Mouse (Mus musculus): Measurements from ENCODE around the gene Eng. TPM values are rescaled to one million over a fixed set of nuclear protein-coding genes. Genes with fewer than 3 reads are reported as not detected.

Eng gene
- polyA plus RNA-seq, 1 experiment from 2014 or later: 23.8 TPM

DNA sequence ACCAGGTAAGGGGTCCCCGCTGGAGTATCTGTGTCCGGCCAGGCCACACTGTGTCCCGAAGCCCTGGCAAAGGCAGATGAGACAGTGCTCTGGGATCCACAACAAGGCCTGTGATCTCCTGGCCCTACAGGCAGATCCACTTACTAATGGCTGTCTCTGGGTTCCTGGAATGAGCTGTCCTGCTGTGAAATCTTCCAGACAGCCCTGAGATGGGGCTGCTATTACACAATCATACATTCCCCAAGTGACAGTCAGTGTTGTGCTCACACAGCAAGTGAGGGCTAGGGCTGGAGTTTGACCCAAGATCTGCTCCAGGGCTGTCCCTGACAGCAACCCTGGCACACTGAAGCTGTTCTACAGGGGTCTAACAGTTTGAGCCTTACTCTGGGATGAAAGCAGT lies 39.4 kb downstream of the Eng start:
- no peaks in the 10 kb centered on the region for H3K9me3 ChIP-seq (ENCODE audit: control insufficient read depth, low read length)
- 97% methylated on average over 3 of the region's 3 CpGs for WGBS
- no peak for DNase-seq
- no peak overlapping the region for H3K27ac ChIP-seq (replicated peaks; ENCODE audit: low read depth, low read length)
- no peak overlapping the region for H3K9ac ChIP-seq (replicated peaks; ENCODE audit: low read length)
- H3K4me2 ChIP-seq (ENCODE audit: low read length): no peak overlapping the region
- ATAC-seq (ENCODE audit: low FRiP score, low TSS enrichment): no peak
- peaks cover 57% of the 10 kb centered on the region for H3K36me3 ChIP-seq (ENCODE audit: control insufficient read depth, insufficient read depth, low read length)
- H3K4me1 ChIP-seq (ENCODE audit: control insufficient read depth, insufficient read depth, low read length): no peaks in the 10 kb centered on the region
- no peak overlapping the region for H3K4me3 ChIP-seq (replicated peaks; ENCODE audit: low read depth, low read length)
- H3K27me3 ChIP-seq (ENCODE audit: control insufficient read depth, insufficient read depth, low read length): no peaks in the 10 kb centered on the region

DNA sequence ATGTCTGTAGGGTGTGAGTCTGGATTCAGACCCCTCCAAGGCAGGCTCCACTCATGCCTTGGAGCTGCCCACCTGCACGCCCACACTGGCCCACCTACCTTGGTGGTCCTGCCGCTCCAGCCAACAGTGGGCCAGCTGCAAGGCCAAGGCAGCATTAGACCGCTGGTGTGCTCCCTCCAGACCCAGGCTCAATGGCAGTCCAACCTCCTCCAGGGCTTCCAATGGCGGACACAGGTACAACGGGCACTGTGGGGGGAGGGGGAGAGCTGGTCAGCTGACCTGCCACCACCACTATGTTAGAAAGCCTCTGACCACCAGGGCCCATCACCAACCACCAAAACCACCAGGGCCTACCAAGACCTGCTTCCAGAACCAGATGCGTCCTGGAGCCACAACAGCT lies 40.2 kb downstream of the Eng start:
- 95% methylated on average over 6 of the region's 6 CpGs for WGBS
- no peak overlapping the region for H3K4me2 ChIP-seq (ENCODE audit: low read length)
- H3K9me3 ChIP-seq (ENCODE audit: control insufficient read depth, low read length): no peaks in the 10 kb centered on the region
- no peak for DNase-seq
- H3K27me3 ChIP-seq (ENCODE audit: control insufficient read depth, insufficient read depth, low read length): no peaks in the 10 kb centered on the region
- no peaks in the 10 kb centered on the region for H3K4me1 ChIP-seq (ENCODE audit: control insufficient read depth, insufficient read depth, low read length)
- H3K4me3 ChIP-seq (replicated peaks; ENCODE audit: low read depth, low read length): no peak overlapping the region
- no peak overlapping the region for H3K9ac ChIP-seq (replicated peaks; ENCODE audit: low read length)
- H3K36me3 ChIP-seq (ENCODE audit: control insufficient read depth, insufficient read depth, low read length): peaks cover 57% of the 10 kb centered on the region
- no peak for ATAC-seq (ENCODE audit: low FRiP score, low TSS enrichment)
- H3K27ac ChIP-seq (replicated peaks; ENCODE audit: low read depth, low read length): no peak overlapping the region

DNA sequence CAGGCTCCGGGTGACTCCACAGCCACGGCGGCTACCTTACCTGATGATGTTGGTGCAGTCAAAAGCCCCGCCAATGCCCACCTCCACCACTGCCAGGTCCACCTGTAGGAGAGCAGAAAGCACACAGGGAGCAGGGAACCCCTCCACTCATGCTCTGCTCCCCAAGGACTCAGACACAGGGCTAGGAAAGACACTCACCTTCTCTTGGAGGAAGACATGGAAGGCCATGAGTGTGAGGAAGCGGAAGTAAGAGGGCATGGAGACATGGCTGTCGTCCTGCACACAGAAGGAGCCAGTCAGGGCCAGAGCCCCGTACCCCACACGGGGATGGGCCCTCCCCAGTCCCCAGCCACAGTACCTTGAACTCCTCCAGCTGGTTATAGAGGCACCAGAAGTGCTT lies 41.2 kb downstream of the Eng start:
- no peak overlapping the region for H3K9ac ChIP-seq (replicated peaks; ENCODE audit: low read length)
- WGBS: 93% methylated on average over 8 of the region's 8 CpGs
- H3K9me3 ChIP-seq (ENCODE audit: control insufficient read depth, low read length): no peaks in the 10 kb centered on the region
- H3K27me3 ChIP-seq (ENCODE audit: control insufficient read depth, insufficient read depth, low read length): no peaks in the 10 kb centered on the region
- DNase-seq (no peak), ATAC-seq (ENCODE audit: low FRiP score, low TSS enrichment) (no peak)
- H3K27ac ChIP-seq (replicated peaks; ENCODE audit: low read depth, low read length): no peak overlapping the region
- H3K36me3 ChIP-seq (ENCODE audit: control insufficient read depth, insufficient read depth, low read length): peaks cover 53% of the 10 kb centered on the region
- no peak overlapping the region for H3K4me2 ChIP-seq (ENCODE audit: low read length)
- no peaks in the 10 kb centered on the region; the same call in 1 of the 2 replicates for H3K4me1 ChIP-seq (ENCODE audit: control insufficient read depth, insufficient read depth, low read length)
- H3K4me3 ChIP-seq (replicated peaks; ENCODE audit: low read depth, low read length): no peak overlapping the region

DNA sequence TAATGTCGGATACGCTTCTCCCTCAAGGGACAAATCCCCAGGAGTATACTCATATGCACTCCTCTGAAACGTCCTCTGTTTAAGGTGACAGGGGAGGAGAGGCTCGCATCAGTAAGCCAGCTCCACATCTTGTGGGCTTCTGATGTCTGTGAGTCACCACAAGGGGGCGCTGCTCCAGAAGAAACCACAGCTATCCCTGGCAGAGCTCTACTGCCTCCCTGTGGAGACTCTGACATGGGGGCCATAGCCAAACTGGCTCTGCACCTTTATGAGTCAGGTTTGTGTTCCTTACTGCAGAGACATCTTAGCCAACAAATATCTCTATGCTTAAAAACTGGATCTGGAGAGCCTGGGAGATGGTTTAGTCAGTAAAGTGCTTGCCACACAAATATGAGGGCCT lies 43.0 kb downstream of the Eng start:
- 17% methylated on average over 5 of the region's 5 CpGs for WGBS
- Histone ChIP-seq H3K4me3 (replicated peaks; ENCODE audit: low read depth, low read length) (no peak overlapping the region), H3K4me1 (ENCODE audit: control insufficient read depth, insufficient read depth, low read length) (peaks cover 9% of the 10 kb centered on the region), H3K36me3 (ENCODE audit: control insufficient read depth, insufficient read depth, low read length) (peaks cover 35% of the 10 kb centered on the region), H3K27ac (replicated peaks; ENCODE audit: low read depth, low read length) (no peak overlapping the region), H3K9ac (replicated peaks; ENCODE audit: low read length) (no peak overlapping the region), H3K4me2 (ENCODE audit: low read length) (no peak overlapping the region), H3K27me3 (ENCODE audit: control insufficient read depth, insufficient read depth, low read length) (no peaks in the 10 kb centered on the region), H3K9me3 (ENCODE audit: control insufficient read depth, low read length) (no peaks in the 10 kb centered on the region)
- ATAC-seq (ENCODE audit: low FRiP score, low TSS enrichment) (no peak), DNase-seq (peak; percentile 91)

DNA sequence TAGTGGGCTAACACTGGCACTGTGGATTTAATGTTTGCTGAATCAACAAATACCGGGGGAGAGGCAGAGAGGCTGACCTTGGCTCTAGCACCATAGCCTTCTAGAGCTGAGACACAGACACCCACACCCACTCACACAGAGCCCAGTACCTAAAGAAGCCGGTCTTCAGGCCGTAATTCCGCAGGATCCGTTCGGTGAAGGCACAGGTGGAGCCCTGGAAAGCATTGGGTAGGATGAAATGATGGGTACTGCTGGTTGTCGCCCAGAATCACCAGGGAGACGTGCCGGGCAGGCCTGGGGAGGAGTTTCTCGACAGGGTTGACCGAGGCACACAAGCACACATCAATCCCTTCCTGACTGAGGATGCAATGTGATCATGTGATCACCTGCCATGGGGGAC lies 44.6 kb downstream of the Eng start:
- no peak overlapping the region for H3K27ac ChIP-seq (replicated peaks; ENCODE audit: low read depth, low read length)
- H3K4me3 ChIP-seq (replicated peaks; ENCODE audit: low read depth, low read length): no peak overlapping the region
- H3K27me3 ChIP-seq (ENCODE audit: control insufficient read depth, insufficient read depth, low read length): no peaks in the 10 kb centered on the region
- peaks cover 9% of the 10 kb centered on the region for H3K4me1 ChIP-seq (ENCODE audit: control insufficient read depth, insufficient read depth, low read length)
- ATAC-seq (ENCODE audit: low FRiP score, low TSS enrichment): no peak
- peaks cover 19% of the 10 kb centered on the region for H3K36me3 ChIP-seq (ENCODE audit: control insufficient read depth, insufficient read depth, low read length)
- H3K9me3 ChIP-seq (ENCODE audit: control insufficient read depth, low read length): no peaks in the 10 kb centered on the region
- no peak overlapping the region for H3K4me2 ChIP-seq (ENCODE audit: low read length)
- DNase-seq: no peak
- no peak overlapping the region for H3K9ac ChIP-seq (replicated peaks; ENCODE audit: low read length)
- WGBS: 84% methylated on average over 11 of the region's 11 CpGs

DNA sequence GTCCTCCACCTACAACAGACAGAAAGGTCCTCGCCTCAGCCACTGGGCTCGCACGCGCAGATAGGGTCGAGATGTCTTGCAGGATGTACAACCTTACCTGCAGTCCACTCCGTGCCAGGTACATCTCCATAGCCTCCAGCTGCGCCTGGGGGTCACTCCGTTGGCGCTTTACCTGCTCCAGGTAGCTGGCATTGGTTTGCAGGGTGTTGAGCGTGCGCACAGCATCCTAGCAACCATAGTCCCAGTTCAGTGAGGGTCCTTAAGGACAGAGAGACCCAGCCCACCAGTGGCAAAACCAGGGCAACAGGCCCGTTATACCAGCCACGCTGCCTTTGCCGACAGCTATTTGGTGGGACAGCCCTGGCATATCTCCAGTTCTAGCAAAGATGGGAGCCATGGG lies 46.1 kb downstream of the Eng start:
- H3K27me3 ChIP-seq (ENCODE audit: control insufficient read depth, insufficient read depth, low read length): no peaks in the 10 kb centered on the region
- H3K27ac ChIP-seq (replicated peaks; ENCODE audit: low read depth, low read length): no peak overlapping the region
- no peak overlapping the region for H3K9ac ChIP-seq (replicated peaks; ENCODE audit: low read length)
- WGBS: 96% methylated on average over 14 of the region's 14 CpGs
- H3K4me3 ChIP-seq (replicated peaks; ENCODE audit: low read depth, low read length): no peak overlapping the region
- DNase-seq: no peak
- no peaks in the 10 kb centered on the region for H3K9me3 ChIP-seq (ENCODE audit: control insufficient read depth, low read length)
- H3K4me1 ChIP-seq (ENCODE audit: control insufficient read depth, insufficient read depth, low read length): peaks cover 9% of the 10 kb centered on the region
- H3K36me3 ChIP-seq (ENCODE audit: control insufficient read depth, insufficient read depth, low read length): peaks cover 6% of the 10 kb centered on the region; the same call in 1 of the 2 replicates
- no peak overlapping the region for H3K4me2 ChIP-seq (ENCODE audit: low read length)
- no peak for ATAC-seq (ENCODE audit: low FRiP score, low TSS enrichment)

DNA sequence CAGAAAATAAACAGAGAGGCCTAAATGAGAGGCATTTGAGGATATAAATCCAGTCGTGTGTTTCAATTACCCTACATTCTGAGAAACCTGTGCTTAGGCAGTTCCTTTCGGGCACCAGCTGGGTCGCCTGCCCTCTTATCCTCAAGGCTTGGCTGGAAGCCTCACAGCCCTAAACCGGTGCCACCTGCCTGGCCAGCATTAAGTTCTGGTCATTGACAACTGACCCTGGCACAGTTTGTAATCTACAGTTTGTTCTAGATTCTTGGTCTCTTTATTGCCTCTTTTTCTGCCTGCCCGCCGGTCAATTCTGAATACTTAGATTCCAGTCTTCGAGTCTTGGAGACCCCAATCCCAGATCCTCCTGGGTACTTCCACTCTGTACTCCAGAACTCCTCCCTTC lies 46.9 kb downstream of the Eng start:
- DNase-seq: no peak
- no peak for ATAC-seq (ENCODE audit: low FRiP score, low TSS enrichment)
- Histone ChIP-seq H3K9ac (replicated peaks; ENCODE audit: low read length) (peak overlapping the region; percentile 83), H3K4me1 (ENCODE audit: control insufficient read depth, insufficient read depth, low read length) (peaks cover 9% of the 10 kb centered on the region), H3K36me3 (ENCODE audit: control insufficient read depth, insufficient read depth, low read length) (no peaks in the 10 kb centered on the region), H3K4me2 (ENCODE audit: low read length) (peak overlapping the region; percentile 93), H3K27ac (replicated peaks; ENCODE audit: low read depth, low read length) (no peak overlapping the region; the same call in 1 of the 2 replicates), H3K9me3 (ENCODE audit: control insufficient read depth, low read length) (no peaks in the 10 kb centered on the region), H3K4me3 (replicated peaks; ENCODE audit: low read depth, low read length) (peak overlapping the region; percentile 74), H3K27me3 (ENCODE audit: control insufficient read depth, insufficient read depth, low read length) (no peaks in the 10 kb centered on the region)
- 28% methylated on average over 7 of the region's 7 CpGs for WGBS

DNA sequence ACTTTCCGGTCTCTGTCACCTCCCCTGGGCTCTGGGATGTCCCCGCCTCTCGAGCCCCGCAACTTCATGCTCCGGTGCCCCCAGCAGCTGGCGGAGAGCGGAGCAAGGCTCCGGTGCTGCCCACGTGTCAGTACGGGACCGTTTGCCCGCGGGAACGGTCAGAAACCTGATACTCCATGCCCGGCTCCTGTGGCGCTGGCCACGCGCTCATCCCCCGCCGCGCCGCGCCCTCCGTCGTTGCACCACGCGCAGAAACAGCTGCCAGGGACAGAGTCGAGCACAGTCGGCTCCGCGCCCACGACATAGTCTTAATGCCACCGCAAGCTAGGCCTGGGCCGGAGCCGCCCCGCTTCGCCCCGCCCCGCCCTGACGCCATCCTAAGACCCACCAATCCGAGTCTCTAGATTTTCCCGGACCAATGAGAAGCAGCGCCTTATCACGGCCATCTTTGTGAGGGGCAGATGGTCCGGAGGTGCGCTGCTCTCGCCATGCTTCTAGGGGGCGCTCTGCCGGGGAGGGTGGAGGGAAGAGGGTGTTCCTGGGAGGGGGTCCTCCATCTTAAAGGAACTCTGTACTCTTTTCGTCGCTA lies 47.5 kb downstream of the Eng start:
- no peaks in the 10 kb centered on the region for H3K9me3 ChIP-seq (ENCODE audit: control insufficient read depth, low read length)
- H3K9ac ChIP-seq (replicated peaks; ENCODE audit: low read length): peak overlapping the region; percentile 83
- H3K27ac ChIP-seq (replicated peaks; ENCODE audit: low read depth, low read length): peak overlapping the region; percentile 76
- H3K36me3 ChIP-seq (ENCODE audit: control insufficient read depth, insufficient read depth, low read length): no peaks in the 10 kb centered on the region
- peak overlapping the region; percentile 74 for H3K4me3 ChIP-seq (replicated peaks; ENCODE audit: low read depth, low read length)
- WGBS: under 1% methylated on average over 51 of the region's 51 CpGs
- DNase-seq (peak; percentile 98), ATAC-seq (ENCODE audit: low FRiP score, low TSS enrichment) (peak; percentile 97)
- H3K27me3 ChIP-seq (ENCODE audit: control insufficient read depth, insufficient read depth, low read length): no peaks in the 10 kb centered on the region
- peak overlapping the region; percentile 93 for H3K4me2 ChIP-seq (ENCODE audit: low read length)
- peaks cover 9% of the 10 kb centered on the region for H3K4me1 ChIP-seq (ENCODE audit: control insufficient read depth, insufficient read depth, low read length)

DNA sequence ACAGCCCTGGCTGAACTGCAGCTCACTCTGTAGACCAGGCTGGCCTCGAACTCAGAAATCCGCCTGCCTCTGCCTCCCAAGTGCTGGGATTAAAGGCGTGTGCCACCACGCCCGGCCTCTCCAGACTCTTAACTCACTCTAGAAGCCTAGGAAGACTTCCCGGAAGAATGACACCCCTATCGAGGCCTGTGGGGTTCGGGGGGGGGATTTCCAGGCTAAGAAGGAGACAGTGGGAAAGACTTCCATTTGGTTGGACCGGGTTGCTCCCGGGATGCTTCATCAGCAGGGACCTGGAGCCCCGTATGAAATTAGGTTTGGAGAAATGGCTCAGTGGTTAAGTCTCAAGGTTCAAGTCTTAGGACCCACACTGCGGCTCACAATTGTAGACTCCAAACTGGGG lies 48.3 kb downstream of the Eng start:
- DNase-seq: no peak
- H3K36me3 ChIP-seq (ENCODE audit: control insufficient read depth, insufficient read depth, low read length): no peaks in the 10 kb centered on the region
- H3K27me3 ChIP-seq (ENCODE audit: control insufficient read depth, insufficient read depth, low read length): no peaks in the 10 kb centered on the region
- peak overlapping the region; percentile 83; the same call in 1 of the 2 replicates for H3K9ac ChIP-seq (replicated peaks; ENCODE audit: low read length)
- H3K4me1 ChIP-seq (ENCODE audit: control insufficient read depth, insufficient read depth, low read length): peaks cover 9% of the 10 kb centered on the region
- H3K4me2 ChIP-seq (ENCODE audit: low read length): peak overlapping the region; percentile 93
- peak overlapping the region; percentile 74; the same call in 1 of the 2 replicates for H3K4me3 ChIP-seq (replicated peaks; ENCODE audit: low read depth, low read length)
- no peak for ATAC-seq (ENCODE audit: low FRiP score, low TSS enrichment)
- whole genome bisulfite sequencing: 91% methylated on average over 12 of the region's 12 CpGs
- H3K27ac ChIP-seq (replicated peaks; ENCODE audit: low read depth, low read length): no peak overlapping the region
- H3K9me3 ChIP-seq (ENCODE audit: control insufficient read depth, low read length): no peaks in the 10 kb centered on the region
